Mouse (Mus musculus) G1E-ER4 (cell line): ENCODE data around the gene Psmb11. TPM values are rescaled to one million over a fixed set of nuclear protein-coding genes. Genes with fewer than 3 reads are reported as not detected.

Source experiments
- GATA1 ChIP-seq: IDR thresholded peaks from one replicate; pipeline ENCODE4 v1.8.0; 2012; ENCODE audit warnings: low read length, inconsistent platforms
- polyA plus RNA-seq: library from polyadenylated mRNA; stranded (reverse); fragments of >175 nt; gene quantifications from 2 replicates; pipeline ENCODE4 v1.2.3, GENCODE M21; 2012

Psmb11 gene
- polyA plus RNA-seq, 1 experiment = not detected

DNA sequence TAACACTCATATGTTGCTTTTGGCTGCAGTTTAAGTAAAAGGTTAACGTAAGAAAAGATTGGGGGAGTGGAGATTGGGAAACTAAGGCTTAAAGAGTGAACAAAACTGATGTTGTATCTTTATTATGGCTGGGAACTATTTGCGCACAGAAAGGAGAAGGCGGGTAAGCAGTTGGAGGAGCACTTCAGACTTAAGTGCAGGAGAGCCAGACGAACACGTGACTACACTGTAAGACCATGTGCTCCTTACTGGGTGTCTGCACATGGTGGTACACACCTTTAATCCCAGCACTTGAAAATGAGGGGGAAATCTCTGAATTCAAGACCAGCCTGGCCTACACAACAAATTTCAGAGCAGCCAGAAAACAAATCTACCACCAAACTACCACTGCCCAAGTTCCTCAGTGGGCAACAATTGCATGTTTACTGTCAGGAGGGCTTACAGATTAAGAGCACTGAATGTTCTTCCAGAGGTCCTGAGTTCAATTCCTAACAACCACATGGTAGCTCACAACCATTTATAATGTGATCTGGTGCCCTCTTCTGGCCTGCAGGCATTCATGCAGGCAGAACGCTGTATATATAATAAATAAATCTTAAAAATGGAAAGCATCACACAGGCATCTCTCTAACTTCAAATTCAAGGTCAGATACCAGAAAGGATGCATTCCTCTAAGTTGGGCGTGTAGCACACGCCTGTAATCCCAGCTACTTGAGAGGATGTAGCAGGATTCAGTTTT, 25.8 kb downstream of the Psmb11 start:
- TF ChIP-seq GATA1 = no peak

DNA sequence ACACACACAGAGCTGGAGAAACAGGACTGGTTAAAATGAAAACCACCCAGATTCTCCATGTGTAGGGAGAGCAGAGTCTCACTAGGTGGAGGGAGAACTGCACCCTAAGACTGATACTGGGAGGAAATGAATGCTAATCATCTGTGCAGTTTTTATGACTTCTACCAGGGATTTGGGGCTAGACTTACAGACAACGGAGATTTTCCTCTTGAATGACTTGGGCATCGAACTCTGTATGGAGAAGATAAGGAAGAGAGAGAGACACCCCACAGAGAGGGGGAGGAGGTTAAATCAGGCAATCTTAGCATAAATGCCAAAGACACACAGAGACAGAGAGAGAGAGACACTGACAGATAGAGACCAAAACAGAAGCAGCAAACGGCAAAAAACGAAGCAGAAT, 26.7 kb downstream of the Psmb11 start:
- peak; percentile 62 for TF ChIP-seq GATA1

DNA sequence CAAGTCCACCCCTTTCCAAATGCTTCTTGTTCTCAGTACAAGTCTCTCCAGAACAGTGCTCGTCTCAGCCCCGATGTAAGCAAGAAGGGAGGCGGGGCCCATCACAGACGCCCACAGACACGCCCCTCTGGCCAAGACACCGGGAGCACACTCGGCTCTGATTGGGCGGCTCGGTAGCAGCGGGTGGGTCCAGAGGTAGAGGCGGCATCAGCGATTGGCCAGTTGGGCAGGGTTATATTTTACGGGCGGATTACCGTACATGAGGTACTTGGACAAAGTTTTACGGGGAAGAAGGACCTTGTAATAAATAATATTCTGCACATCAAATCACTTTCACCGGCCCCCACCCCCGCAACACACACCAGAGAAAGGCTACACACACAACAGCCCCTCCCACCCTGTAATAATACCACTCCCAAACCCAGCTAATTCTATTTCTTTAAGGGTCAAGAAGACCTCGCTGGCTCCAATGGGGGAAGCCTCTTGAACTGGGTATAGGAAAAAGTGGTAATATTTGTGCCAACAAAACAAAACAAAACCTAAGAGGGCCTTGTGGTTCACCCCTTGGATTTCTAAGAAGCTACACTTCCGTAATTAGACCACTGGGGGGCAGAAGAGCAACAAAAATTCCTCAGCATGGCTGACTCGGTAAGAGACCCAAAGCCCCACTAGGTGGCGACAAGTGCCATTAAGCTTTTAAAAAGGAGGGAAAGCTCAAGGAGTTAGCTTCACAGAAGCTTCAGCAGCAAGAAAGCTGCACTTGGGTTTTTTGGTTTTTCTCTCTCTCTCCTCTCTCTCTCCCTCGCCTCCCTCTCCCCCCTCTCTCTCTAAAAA, 29.6 kb downstream of the Psmb11 start:
- no peak for TF ChIP-seq GATA1

DNA sequence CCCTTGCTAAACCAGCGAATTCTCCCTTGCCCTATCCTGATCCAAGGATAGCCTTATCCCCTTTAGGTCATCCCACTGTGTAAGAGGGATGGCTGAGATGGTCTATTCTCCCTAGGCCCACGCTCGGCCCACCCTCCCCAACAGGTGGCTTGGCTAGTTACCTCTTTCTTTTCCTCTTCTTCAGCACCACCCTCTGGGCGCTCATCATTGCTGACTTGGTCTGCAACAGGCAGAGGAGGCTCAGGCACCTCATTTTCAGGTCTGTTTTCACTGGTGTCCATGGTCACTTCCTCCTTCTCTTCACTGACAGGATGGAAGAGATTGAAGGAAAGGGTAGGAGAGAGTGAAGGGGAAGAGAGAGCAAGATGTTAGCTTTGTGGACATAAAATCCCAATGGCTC, 30.3 kb downstream of the Psmb11 start:
- TF ChIP-seq GATA1 = no peak

DNA sequence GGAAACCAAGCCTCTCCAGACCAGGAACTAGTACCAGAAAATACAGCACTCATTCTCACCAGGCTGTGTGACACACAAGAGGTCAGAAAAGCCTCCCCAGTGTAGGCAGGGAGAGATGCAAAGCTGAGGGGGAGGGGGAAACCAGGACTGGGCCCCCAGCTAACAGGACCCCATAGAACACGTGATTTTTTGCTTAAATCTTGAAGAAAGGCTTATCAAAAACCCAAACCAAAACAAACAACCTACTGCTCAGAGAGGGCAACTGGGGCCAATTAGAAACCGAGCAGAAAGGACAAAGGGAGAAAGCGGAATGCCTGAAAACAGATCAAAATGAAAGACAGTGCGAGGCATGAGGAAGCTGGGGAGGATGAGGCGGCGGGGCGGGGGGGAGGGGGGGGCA, 31.6 kb downstream of the Psmb11 start:
- no peak for TF ChIP-seq GATA1

DNA sequence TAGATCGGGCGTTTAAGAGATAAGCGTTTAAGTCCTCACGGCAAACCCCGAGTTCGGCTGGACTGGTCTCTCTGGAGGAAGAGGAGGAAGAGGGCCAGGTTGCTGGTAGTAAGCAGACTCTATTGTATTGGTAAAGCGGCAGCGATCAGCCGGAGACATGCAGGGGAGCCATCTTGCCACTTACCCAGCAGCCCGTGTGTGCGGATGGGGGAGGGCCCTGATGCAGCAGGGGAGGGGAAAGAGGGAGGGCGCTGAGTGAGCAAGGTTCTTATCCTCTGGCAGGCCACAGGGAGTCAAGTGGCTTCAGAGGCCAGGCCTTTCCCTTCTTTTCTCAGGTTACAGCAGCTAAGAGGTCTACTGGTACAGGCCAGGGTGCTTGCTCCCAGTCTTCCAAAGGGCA, 32.3 kb downstream of the Psmb11 start:
- TF ChIP-seq GATA1 = no peak

DNA sequence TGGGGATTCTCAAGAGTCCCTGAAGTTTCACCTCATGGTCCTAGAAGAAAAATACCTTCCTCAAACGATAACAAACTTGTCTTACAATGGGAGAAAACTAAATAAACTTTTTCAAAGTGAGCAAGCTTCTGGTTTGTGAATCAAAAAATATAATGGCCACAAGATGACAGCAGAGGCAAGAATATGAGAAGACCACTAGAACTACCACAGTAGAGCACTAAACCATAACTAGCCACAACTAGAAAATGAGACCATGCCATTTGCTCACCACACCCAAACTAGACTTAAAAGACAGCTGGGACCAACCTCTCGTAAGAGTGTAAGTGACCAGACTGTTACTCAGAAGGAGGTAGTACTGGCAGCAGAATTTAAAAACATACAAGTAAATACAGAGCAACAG, 38.8 kb downstream of the Psmb11 start:
- no peak for TF ChIP-seq GATA1

DNA sequence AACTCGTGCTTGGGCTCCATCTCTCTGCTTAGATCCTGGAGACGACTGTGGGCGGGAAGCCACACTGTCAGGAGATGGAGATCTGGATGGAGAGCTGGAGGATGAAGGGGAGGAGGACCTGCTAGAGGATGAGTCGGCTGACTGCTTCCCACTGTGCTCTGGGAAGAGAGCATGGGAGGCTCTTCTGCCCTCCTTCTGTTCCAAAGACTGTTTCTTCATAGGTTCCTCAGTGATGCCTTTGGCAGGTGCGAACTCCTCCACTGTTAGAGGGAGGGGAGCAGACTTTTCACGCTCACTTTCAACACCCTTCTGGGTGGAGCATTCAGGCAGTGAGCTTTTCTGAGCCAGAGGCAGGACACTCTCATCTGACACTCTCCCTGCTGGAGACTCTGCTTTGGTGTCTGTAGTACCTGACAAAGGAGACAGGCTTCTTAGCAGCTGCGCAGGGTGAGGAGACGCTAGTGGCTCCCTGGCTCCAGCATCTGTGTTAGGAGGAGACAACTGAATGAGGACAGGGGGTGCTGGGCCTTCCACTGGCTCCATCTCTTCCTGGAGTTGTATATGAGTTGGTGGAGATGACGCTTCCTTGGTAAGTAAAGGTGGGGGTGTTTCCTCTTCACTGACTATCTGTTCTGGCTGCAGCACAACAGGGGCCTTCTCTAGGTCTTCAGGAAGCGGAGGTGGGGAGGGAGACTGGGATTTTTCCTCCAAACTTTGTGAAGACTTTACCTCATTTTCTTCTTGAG, 43.4 kb downstream of the Psmb11 start:
- TF ChIP-seq GATA1 = no peak

DNA sequence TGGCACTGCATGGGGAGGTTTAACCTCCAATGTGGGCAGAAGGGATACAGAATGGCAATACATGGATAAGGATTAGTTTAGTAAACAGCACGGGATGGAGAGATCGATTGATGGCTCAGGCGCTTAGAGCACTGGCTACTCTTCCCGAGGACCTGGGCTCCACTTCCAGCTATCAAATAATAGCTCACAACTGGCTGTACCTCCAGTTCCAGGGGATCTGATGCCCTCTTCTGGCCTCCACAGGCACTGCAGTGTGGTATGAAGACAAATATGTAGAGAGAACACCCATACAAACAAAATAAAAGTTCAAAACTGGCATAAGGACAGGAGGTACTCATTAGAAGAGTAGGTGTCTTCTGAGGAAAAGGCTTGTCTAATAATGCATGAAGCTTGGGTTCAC, 48.1 kb downstream of the Psmb11 start:
- TF ChIP-seq GATA1 = no peak

DNA sequence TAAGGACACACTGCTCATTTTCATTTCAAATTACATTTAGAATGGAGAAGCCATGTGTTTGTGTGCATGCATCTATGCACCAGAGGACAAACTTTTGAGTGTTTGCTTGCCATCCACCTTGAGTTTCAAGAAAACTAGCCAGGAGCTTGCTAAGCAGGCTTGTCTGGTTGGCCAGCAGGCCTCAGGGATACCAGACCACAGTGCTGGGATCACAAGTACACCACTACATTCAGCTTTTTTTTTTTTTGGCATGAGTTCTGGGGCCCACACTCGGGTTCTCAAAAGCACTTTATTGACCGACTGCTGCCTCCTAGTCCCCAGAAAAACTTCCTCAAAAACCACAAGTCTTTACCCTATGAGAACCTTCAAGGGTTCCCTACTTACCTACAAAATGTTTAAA, 53.1 kb downstream of the Psmb11 start:
- TF ChIP-seq GATA1 = no peak

DNA sequence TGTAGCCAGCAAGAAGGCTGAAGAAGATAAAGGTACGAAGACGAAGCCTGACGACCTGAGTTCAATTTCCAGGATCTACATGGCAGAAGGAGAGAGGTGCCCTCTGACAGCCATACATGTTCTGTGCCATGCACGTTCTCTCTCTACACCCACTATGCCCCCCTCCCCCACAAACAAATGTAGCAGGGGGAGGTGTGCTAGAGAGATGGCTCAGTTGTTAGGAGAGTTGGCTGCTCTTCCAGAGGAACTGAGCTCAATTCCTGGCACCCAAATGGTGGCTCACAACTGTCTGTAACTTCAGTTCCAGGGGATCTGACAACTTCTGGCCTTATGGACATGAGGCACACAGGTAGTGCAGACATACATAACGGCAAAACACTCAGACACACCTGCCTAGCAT, 55.1 kb downstream of the Psmb11 start:
- no peak for TF ChIP-seq GATA1

DNA sequence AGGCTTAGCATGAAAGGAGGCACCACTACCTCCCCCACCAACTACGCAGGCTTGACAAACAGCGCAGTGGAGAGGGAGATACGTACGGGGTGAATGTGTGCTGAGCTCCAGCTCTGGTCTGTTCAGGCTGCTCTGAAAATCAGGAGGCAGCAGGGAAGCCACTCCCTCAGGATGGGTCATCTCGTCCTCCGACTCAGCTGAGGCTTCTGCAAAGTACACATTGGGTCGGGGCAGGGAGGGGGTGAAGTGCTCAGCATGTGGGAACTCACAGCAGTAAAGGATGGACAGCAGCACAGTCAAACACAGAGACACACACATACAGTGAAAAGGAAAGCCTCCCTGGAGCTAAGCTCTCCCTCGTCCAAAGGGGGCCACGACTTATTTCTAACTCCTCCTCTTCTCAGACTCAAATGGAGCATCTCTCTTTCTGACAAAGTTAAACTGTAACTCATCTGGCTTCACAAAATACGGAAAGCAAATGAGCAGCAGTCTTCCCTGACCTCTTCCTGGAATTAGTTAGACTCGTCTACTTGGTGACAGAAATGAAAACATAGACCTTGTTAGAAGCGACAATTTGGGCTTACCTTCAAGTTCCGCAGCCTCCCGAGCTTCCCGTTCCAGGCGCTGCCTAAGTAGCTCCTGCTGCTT, 57.5 kb downstream of the Psmb11 start:
- no peak for TF ChIP-seq GATA1

Other genes with a start within 250 kb of the Psmb11 start
- 0.21 and 0.33 TPM in 2 replicates for gene Slc7a7, start 203.7 kb upstream of the Psmb11 start, polyA plus RNA-seq
- 2,065 and 2,909 TPM in 2 replicates for gene Mrpl52, start 194.5 kb upstream of the Psmb11 start, polyA plus RNA-seq
- gene Mmp14, start 189.8 kb upstream of the Psmb11 start, polyA plus RNA-seq = 151 and 178 TPM in 2 replicates
- 345 and 440 TPM in 2 replicates for gene Lrp10, start 157.3 kb upstream of the Psmb11 start, polyA plus RNA-seq
- 0.31 and 0.32 TPM in 2 replicates for gene Rem2, start 145.3 kb upstream of the Psmb11 start, polyA plus RNA-seq
- gene Prmt5, start 103.9 kb upstream of the Psmb11 start, polyA plus RNA-seq = 166 and 236 TPM in 2 replicates
- gene Haus4, start 66.8 kb upstream of the Psmb11 start, polyA plus RNA-seq = 37.7 and 58.3 TPM in 2 replicates
- gene Ajuba, start 43.9 kb upstream of the Psmb11 start, polyA plus RNA-seq = 0.08 and 0.12 TPM in 2 replicates
- gene 4931414P19Rik, start 15.4 kb upstream of the Psmb11 start, polyA plus RNA-seq = 19.6 and 20.0 TPM in 2 replicates
- gene Psmb5, start 3.4 kb upstream of the Psmb11 start, polyA plus RNA-seq = 193 and 266 TPM in 2 replicates
- not detected in 2 replicates for gene Gm17606, start 19.5 kb downstream of the Psmb11 start, polyA plus RNA-seq
- gene Cdh24, start 19.9 kb downstream of the Psmb11 start, polyA plus RNA-seq = 2.3 and 2.8 TPM in 2 replicates
- 6.6 and 9.8 TPM in 2 replicates for gene 1700123O20Rik, start 64.8 kb downstream of the Psmb11 start, polyA plus RNA-seq
- 516 and 685 TPM in 2 replicates for gene Acin1, start 65.5 kb downstream of the Psmb11 start, polyA plus RNA-seq
- not detected in 2 replicates for gene Gm29776, start 77.4 kb downstream of the Psmb11 start, polyA plus RNA-seq
- not detected in 2 replicates for gene Cebpe, start 90.7 kb downstream of the Psmb11 start, polyA plus RNA-seq
- 79.2 and 81.1 TPM in 2 replicates for gene Slc7a8, start 160.5 kb downstream of the Psmb11 start, polyA plus RNA-seq
- not detected in 2 replicates for gene Rnf212b, start 192.7 kb downstream of the Psmb11 start, polyA plus RNA-seq
- gene Homez, start 249.5 kb downstream of the Psmb11 start, polyA plus RNA-seq = 1.5 and 1.6 TPM in 2 replicates